Mouse (Mus musculus): ENCODE results near the gene Cyth1. TPM values are rescaled to one million over a fixed set of nuclear protein-coding genes. Genes with fewer than 3 reads are reported as not detected.

Cyth1 gene
- polyA plus RNA-seq, 1 experiment from 2014 or later = 11.3 TPM

- no peak for DNase-seq (ENCODE audit: low spot score)
- H3K4me1 ChIP-seq = peaks cover 26% of the 10 kb centered on the region
- H3K27ac ChIP-seq (replicated peaks) = peak overlapping the region; percentile 25
- H3K27me3 ChIP-seq (ENCODE audit: low read depth, poor library complexity, severe bottlenecking) = no peaks in the 10 kb centered on the region
- no peaks in the 10 kb centered on the region for H3K36me3 ChIP-seq
- H3K9me3 ChIP-seq (replicated peaks) = no peaks in the 10 kb centered on the region
- no peak overlapping the region for H3K4me3 ChIP-seq
- 69% methylated on average over 9 of the region's 9 CpGs for WGBS
These were observed 115.2 kb downstream of the Cyth1 start for GRCm38 (mm10) chr11:118133133-118133751.

- Histone ChIP-seq H3K9me3 (replicated peaks) (no peaks in the 10 kb centered on the region), H3K27ac (replicated peaks) (no peak overlapping the region), H3K4me3 (no peak overlapping the region), H3K27me3 (ENCODE audit: low read depth, poor library complexity, severe bottlenecking) (no peaks in the 10 kb centered on the region), H3K36me3 (no peaks in the 10 kb centered on the region), H3K4me1 (peaks cover 26% of the 10 kb centered on the region)
- no peak for DNase-seq (ENCODE audit: low spot score)
- 90% methylated on average over 8 of the region's 8 CpGs for WGBS
These were observed 116.3 kb downstream of the Cyth1 start for GRCm38 (mm10) chr11:118132136-118132535.

- no peaks in the 10 kb centered on the region for H3K27me3 ChIP-seq (ENCODE audit: low read depth, poor library complexity, severe bottlenecking)
- no peak within 1 kb of the TSS for H3K27ac ChIP-seq (replicated peaks)
- DNase-seq (ENCODE audit: low spot score) = no peak
- no peaks in the 10 kb centered on the region for H3K36me3 ChIP-seq
- 85% methylated on average over 7 of the region's 7 CpGs for WGBS
- H3K4me1 ChIP-seq = peaks cover 20% of the 10 kb centered on the region
- no peaks in the 10 kb centered on the region for H3K9me3 ChIP-seq (replicated peaks)
- no peak within 1 kb of the TSS for H3K4me3 ChIP-seq
These were observed 117.9 kb downstream of the Cyth1 start, which contains the start of gene Dnah17 for GRCm38 (mm10) chr11:118130534-118130933. TSS of gene Dnah17 (minus strand) at chr11:118130634.

DNA sequence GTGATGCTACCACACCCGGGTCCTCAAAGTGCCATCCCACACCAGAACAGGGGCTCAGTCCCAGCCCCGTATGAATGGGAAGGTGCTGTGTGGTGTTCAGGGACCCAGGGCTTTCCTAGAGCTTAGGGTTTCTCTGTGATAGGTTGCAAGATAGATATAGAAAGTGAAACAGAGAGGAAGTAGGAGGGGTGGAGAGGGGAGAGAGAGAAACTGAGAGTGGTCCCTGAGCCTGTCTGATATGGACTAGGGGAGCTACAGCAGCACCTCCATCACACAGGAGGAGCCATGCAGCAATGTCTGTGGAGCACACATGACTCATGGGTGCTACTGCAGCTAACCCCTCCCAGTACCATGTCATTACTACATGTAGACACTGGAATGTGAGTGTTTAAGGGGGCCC lies 118.6 kb downstream of the Cyth1 start:
- H3K4me1 ChIP-seq = peaks cover 20% of the 10 kb centered on the region
- H3K27ac ChIP-seq (replicated peaks) = no peak overlapping the region
- no peaks in the 10 kb centered on the region for H3K36me3 ChIP-seq
- H3K9me3 ChIP-seq (replicated peaks) = no peaks in the 10 kb centered on the region
- 85% methylated on average over 2 of the region's 2 CpGs for WGBS
- no peak overlapping the region for H3K4me3 ChIP-seq
- H3K27me3 ChIP-seq (ENCODE audit: low read depth, poor library complexity, severe bottlenecking) = no peaks in the 10 kb centered on the region
- no peak for DNase-seq (ENCODE audit: low spot score)

DNA sequence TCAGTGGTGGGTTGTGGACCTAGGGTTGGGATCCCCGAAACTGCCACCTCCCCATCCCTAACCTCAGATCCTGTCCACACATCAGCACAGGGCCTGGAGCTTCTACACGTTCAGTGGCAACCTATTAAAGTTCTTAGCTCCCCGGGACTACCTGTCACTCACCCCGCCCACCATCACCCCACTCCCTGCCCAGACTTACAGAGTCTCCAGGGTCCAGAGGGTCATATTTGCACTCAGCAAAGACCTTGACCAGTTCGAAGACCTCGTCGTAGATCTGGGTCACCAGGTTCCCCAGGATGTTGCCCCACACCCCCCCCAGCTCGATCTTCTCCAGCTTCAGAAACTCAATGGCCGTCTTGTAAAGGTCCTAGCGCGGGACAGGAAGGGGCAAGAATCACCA lies 126.8 kb downstream of the Cyth1 start:
- Histone ChIP-seq H3K27me3 (ENCODE audit: low read depth, poor library complexity, severe bottlenecking) (no peaks in the 10 kb centered on the region), H3K36me3 (no peaks in the 10 kb centered on the region), H3K4me3 (no peak overlapping the region), H3K4me1 (0 out of 2 replicates have a peak, but pooled peaks cover 2% of the 10 kb centered on the region), H3K27ac (replicated peaks) (0 out of 2 replicates have a peak overlapping the region, but pooled peaks have one; percentile 13), H3K9me3 (replicated peaks) (no peaks in the 10 kb centered on the region)
- WGBS = 92% methylated on average over 11 of the region's 11 CpGs
- no peak for DNase-seq (ENCODE audit: low spot score)

DNA sequence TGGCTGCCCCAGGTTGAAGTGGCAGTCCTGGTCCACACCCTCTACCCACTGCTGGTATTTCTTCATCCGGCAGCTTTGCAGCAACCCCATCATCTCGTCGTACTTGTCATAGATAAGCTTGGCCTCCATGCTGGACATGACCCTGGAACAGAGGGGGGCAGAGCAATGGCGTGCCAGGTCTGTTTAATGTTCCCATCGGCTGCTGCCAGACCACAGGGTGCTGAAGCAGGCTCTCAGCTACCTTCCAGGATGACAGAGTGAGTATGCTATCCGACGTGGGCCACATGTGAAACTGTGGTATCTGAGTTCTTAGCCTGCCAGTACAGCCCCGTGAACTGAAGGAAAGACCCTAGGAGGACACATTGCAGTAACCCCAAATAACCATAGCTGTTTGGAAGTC lies 129.6 kb downstream of the Cyth1 start:
- Histone ChIP-seq H3K9me3 (replicated peaks) (no peaks in the 10 kb centered on the region), H3K4me1 (0 out of 2 replicates have a peak, but pooled peaks cover 2% of the 10 kb centered on the region), H3K36me3 (no peaks in the 10 kb centered on the region), H3K27me3 (ENCODE audit: low read depth, poor library complexity, severe bottlenecking) (no peaks in the 10 kb centered on the region), H3K4me3 (no peak overlapping the region), H3K27ac (replicated peaks) (no peak overlapping the region)
- DNase-seq (ENCODE audit: low spot score) = no peak
- WGBS = 90% methylated on average over 8 of the region's 8 CpGs

- Histone ChIP-seq H3K4me1 (no peaks in the 10 kb centered on the region), H3K27me3 (ENCODE audit: low read depth, poor library complexity, severe bottlenecking) (no peaks in the 10 kb centered on the region), H3K9me3 (replicated peaks) (no peaks in the 10 kb centered on the region), H3K27ac (replicated peaks) (no peak overlapping the region), H3K4me3 (no peak overlapping the region), H3K36me3 (no peaks in the 10 kb centered on the region)
- 82% methylated on average over 8 of the region's 8 CpGs for WGBS
- no peak for DNase-seq (ENCODE audit: low spot score)
These were observed 133.7 kb downstream of the Cyth1 start for GRCm38 (mm10) chr11:118114581-118115110.

DNA sequence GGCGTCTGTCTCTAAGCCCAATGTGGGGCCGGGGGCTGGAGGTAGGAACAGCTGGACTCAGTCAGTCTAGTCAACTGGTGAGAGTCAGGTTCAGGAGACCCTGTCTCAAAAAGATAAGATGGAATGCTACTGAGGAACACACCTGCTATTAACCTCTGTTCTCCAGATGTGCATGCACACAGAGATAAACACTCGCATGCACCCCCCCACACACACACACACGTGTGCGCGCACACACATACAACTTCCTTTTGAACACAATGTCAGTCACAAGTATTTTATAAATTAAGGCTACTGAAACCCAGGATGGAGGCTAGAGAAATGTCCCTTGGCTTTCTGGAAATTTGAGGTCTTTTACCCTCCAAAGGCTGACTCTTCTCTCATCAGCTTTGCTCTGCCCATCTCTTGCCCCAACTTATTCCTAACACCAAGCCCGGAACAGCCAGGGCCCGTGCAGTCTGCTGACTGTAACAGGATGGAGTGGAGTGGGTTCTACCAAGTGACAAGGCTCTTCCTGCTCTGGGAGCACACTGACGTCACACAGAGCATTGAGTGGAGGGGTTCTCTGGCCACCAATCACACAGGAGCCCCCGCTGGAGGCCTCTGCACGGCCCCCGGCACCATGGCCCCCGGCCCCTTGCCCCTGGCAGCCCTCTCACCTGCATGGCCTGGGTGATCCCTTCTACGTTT lies 134.7 kb downstream of the Cyth1 start:
- WGBS = 89% methylated on average over 14 of the region's 14 CpGs
- Histone ChIP-seq H3K27ac (replicated peaks) (no peak overlapping the region), H3K4me3 (no peak overlapping the region), H3K36me3 (no peaks in the 10 kb centered on the region), H3K4me1 (no peaks in the 10 kb centered on the region), H3K27me3 (ENCODE audit: low read depth, poor library complexity, severe bottlenecking) (no peaks in the 10 kb centered on the region), H3K9me3 (replicated peaks) (no peaks in the 10 kb centered on the region)
- DNase-seq (ENCODE audit: low spot score) = no peak

GRCm38 (mm10) chr11:118104001-118104400 lies 144.4 kb downstream of the Cyth1 start:
- H3K4me3 ChIP-seq = no peak overlapping the region
- no peaks in the 10 kb centered on the region for H3K27me3 ChIP-seq (ENCODE audit: low read depth, poor library complexity, severe bottlenecking)
- H3K36me3 ChIP-seq = no peaks in the 10 kb centered on the region
- H3K27ac ChIP-seq (replicated peaks) = no peak overlapping the region
- DNase-seq (ENCODE audit: low spot score) = peak; percentile 81
- 17% methylated on average over 5 of the region's 5 CpGs for WGBS
- no peaks in the 10 kb centered on the region for H3K4me1 ChIP-seq
- no peaks in the 10 kb centered on the region for H3K9me3 ChIP-seq (replicated peaks)

- no peak overlapping the region for H3K27ac ChIP-seq (replicated peaks)
- H3K27me3 ChIP-seq (ENCODE audit: low read depth, poor library complexity, severe bottlenecking) = no peaks in the 10 kb centered on the region
- 90% methylated on average over 5 of the region's 5 CpGs for WGBS
These were observed 145.0 kb downstream of the Cyth1 start for GRCm38 (mm10) chr11:118103383-118103782.

GRCm38 (mm10) chr11:118102838-118103237 lies 145.6 kb downstream of the Cyth1 start:
- no peak overlapping the region for H3K27ac ChIP-seq (replicated peaks)
- H3K36me3 ChIP-seq = no peaks in the 10 kb centered on the region
- no peaks in the 10 kb centered on the region for H3K9me3 ChIP-seq (replicated peaks)
- no peak overlapping the region for H3K4me3 ChIP-seq
- WGBS = 62% methylated on average over 3 of the region's 3 CpGs
- no peaks in the 10 kb centered on the region for H3K27me3 ChIP-seq (ENCODE audit: low read depth, poor library complexity, severe bottlenecking)
- H3K4me1 ChIP-seq = 0 out of 2 replicates have a peak, but pooled peaks cover 3% of the 10 kb centered on the region
- DNase-seq (ENCODE audit: low spot score) = peak; percentile 81

More at GRCm38 (mm10) chr11:118103383-118103782, 145.0 kb downstream of the Cyth1 start:
- H3K4me3 ChIP-seq = no peak overlapping the region
- no peaks in the 10 kb centered on the region for H3K36me3 ChIP-seq
- 0 out of 2 replicates have a peak, but pooled peaks cover 2% of the 10 kb centered on the region for H3K4me1 ChIP-seq
- no peak for DNase-seq (ENCODE audit: low spot score)
- H3K9me3 ChIP-seq (replicated peaks) = no peaks in the 10 kb centered on the region

DNA sequence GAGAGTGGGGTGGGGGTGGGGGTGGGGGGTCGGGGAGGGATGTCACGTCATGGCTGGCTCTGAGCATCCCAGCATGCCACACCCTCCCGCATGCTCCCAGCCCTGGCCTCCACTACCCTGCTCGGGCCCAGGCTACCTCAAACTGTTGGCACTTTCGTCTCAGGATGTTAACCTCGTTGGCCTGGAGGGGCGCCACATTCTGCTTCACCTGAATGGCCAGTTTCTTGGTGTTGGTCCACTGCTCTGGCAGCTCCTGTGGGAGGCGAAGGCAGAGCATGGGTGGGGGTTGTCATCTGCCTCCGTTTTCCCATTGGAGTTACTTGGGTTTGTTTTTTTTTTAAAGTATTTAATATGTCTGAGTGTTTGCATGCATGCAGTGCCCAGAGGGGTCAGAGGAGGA lies 147.3 kb downstream of the Cyth1 start:
- Histone ChIP-seq H3K4me3 (no peak overlapping the region), H3K27me3 (ENCODE audit: low read depth, poor library complexity, severe bottlenecking) (no peaks in the 10 kb centered on the region), H3K9me3 (replicated peaks) (no peaks in the 10 kb centered on the region), H3K36me3 (no peaks in the 10 kb centered on the region), H3K27ac (replicated peaks) (no peak overlapping the region), H3K4me1 (0 out of 2 replicates have a peak, but pooled peaks cover 3% of the 10 kb centered on the region)
- 65% methylated on average over 9 of the region's 9 CpGs for WGBS
- DNase-seq (ENCODE audit: low spot score) = no peak

DNA sequence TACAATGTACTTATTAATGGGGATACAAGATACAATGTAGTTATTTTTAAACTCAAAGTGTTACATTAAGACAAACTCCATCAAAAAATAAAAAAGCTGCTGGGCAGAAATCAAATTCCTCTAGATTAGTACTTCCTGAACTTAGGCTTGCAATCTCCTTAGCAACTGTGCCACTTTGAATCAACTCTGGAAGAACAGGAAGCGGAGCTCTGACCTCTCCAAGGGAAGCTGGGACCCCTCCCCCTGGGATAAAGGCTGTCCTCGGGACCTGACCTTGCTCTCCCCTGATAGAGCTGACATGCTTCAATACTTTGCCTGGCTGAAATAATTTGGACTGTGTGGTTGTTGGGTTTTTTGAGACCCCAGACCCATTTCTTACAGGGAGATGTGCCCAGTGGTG lies 151.7 kb downstream of the Cyth1 start:
- Histone ChIP-seq H3K27ac (replicated peaks) (no peak overlapping the region), H3K4me1 (0 out of 2 replicates have a peak, but pooled peaks cover 3% of the 10 kb centered on the region), H3K36me3 (no peaks in the 10 kb centered on the region), H3K4me3 (no peak overlapping the region), H3K27me3 (ENCODE audit: low read depth, poor library complexity, severe bottlenecking) (no peaks in the 10 kb centered on the region), H3K9me3 (replicated peaks) (no peaks in the 10 kb centered on the region)
- 51% methylated on average over 2 of the region's 2 CpGs for WGBS
- no peak for DNase-seq (ENCODE audit: low spot score)
